Mouse (Mus musculus): ENCODE data around the gene Isg20l2. TPM values are rescaled to one million over a fixed set of nuclear protein-coding genes. Genes with fewer than 3 reads are reported as not detected.
"Not testable (repeated sequence)": the region's sequence is repeated elsewhere in the genome, so short reads cannot be mapped to it uniquely, and the experiment has no call there.

Isg20l2 gene
- polyA plus RNA-seq, 1 experiment from 2014 or later, result 13.2 TPM

DNA sequence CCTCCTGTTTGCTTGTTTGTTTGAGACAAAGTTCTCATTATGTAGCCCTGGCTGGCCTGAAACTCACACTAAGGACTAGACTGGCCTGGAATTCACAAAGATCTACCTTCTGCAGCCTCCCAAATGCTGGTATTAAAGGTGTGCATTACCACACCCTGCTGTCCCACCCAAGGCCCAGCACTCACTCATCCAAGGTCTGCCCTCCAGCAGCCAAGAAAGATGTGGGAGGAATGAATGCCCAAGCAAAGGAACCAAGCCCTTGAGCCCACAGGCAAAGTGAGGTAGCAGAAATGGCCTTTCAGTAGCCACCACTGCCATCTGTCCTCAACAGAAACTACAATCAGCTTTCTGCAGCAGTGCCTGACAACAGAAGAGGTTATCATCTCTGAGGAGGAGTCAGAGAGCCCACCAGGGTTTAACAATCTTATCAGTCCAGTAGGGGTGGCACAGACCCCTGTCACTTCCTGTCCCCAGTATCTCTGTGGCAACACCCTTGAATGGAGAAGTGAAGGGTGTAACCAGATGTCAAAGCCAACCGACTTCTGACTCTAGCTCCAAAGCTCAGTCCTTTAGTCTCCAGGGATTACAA lies 29.0 kb upstream of the Isg20l2 start:
- peak; percentile 63 for DNase-seq
- Histone ChIP-seq H3K4me2 (ENCODE audit: low read depth, low read length) (peak overlapping the region; percentile 63), H3K36me3 (replicated peaks; ENCODE audit: insufficient read depth, low read length) (no peaks in the 10 kb centered on the region), H3K9me3 (ENCODE audit: low read length) (no peaks in the 10 kb centered on the region), H3K4me1 (ENCODE audit: insufficient read depth) (peaks cover 16% of the 10 kb centered on the region), H3K27me3 (ENCODE audit: insufficient read depth, low read length) (no peaks in the 10 kb centered on the region), H3K9ac (replicated peaks) (peak overlapping the region; percentile 50), H3K4me3 (ENCODE audit: low read depth, low read length) (peak overlapping the region; percentile 7; the same call in 1 of the 2 replicates), H3K27ac (ENCODE audit: low read depth) (peak overlapping the region; percentile 93)
- 17% methylated on average over 1 of the region's 1 CpGs for WGBS (ENCODE audit: insufficient replicate concordance)
- TF ChIP-seq EP300 (IDR thresholded peaks at IDR 0.05; ENCODE audit: low read depth), result peak; percentile 99
- no peak for TF ChIP-seq CTCF (IDR thresholded peaks at IDR 0.05; ENCODE audit: low read depth)
- ATAC-seq, result peak; percentile 59

DNA sequence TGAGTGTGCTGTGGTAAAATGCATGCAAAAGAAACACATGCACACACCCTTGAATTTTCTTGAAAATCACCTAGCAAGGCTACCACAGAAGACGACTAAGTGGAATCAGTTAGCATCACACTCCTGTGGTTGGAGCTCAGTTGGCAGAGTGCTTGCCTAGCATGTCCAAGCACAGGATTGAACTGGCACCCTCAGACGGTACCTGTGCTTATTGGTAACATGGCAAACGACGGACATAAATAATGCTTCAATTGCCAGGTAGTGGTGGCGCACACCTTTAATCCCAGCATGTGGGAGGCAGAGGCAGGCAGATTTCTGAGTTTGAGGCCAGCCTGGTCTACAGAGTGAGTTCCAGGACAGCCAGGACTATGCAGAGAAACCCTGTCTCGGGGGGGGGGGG lies 28.2 kb upstream of the Isg20l2 start:
- 57% methylated on average over 5 of the region's 6 CpGs for WGBS (ENCODE audit: insufficient replicate concordance)
- Histone ChIP-seq H3K4me2 (ENCODE audit: low read depth, low read length) (peak overlapping the region; percentile 63), H3K9ac (replicated peaks) (0 out of 2 replicates have a peak overlapping the region, but pooled peaks have one; percentile 50), H3K27ac (ENCODE audit: low read depth) (peak overlapping the region; percentile 93), H3K4me1 (ENCODE audit: insufficient read depth) (peaks cover 16% of the 10 kb centered on the region)
- not testable (repeated sequence) for H3K4me3 ChIP-seq (ENCODE audit: low read depth, low read length); ATAC-seq; H3K27me3 ChIP-seq (ENCODE audit: insufficient read depth, low read length); DNase-seq; H3K36me3 ChIP-seq (replicated peaks; ENCODE audit: insufficient read depth, low read length); H3K9me3 ChIP-seq (ENCODE audit: low read length)

DNA sequence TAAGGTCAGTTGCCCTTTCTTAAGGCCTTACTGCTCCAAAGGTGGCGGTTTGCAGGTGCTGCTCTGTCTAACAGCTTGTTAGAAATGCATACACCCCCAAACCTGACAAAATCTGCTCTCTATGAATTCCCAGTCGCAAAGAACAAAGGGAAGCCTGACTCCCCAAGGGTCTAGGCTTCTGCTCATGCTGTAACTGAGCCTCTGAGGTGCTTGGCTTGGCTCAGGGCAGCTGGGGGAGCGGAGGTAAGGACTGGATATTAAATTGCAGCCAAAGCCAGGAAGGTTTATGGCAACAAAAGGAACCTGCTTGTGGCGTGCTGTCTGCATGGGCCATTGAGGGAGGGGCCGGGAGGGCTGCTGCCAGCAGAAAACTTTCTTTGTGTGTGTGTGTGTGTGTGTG lies 26.3 kb upstream of the Isg20l2 start:
- Histone ChIP-seq H3K4me1 (ENCODE audit: insufficient read depth) (peaks cover 27% of the 10 kb centered on the region), H3K9ac (replicated peaks) (no peak overlapping the region), H3K27me3 (ENCODE audit: insufficient read depth, low read length) (no peaks in the 10 kb centered on the region), H3K9me3 (ENCODE audit: low read length) (no peaks in the 10 kb centered on the region), H3K27ac (ENCODE audit: low read depth) (peak overlapping the region; percentile 57; the same call in 1 of the 2 replicates), H3K4me3 (ENCODE audit: low read depth, low read length) (no peak overlapping the region), H3K4me2 (ENCODE audit: low read depth, low read length) (no peak overlapping the region), H3K36me3 (replicated peaks; ENCODE audit: insufficient read depth, low read length) (no peaks in the 10 kb centered on the region)
- 70% methylated on average over 5 of the region's 5 CpGs for WGBS (ENCODE audit: insufficient replicate concordance)
- no peak for TF ChIP-seq CTCF (IDR thresholded peaks at IDR 0.05; ENCODE audit: low read depth)
- TF ChIP-seq EP300 (IDR thresholded peaks at IDR 0.05; ENCODE audit: low read depth), result no peak
- DNase-seq, result no peak
- no peak for ATAC-seq

DNA sequence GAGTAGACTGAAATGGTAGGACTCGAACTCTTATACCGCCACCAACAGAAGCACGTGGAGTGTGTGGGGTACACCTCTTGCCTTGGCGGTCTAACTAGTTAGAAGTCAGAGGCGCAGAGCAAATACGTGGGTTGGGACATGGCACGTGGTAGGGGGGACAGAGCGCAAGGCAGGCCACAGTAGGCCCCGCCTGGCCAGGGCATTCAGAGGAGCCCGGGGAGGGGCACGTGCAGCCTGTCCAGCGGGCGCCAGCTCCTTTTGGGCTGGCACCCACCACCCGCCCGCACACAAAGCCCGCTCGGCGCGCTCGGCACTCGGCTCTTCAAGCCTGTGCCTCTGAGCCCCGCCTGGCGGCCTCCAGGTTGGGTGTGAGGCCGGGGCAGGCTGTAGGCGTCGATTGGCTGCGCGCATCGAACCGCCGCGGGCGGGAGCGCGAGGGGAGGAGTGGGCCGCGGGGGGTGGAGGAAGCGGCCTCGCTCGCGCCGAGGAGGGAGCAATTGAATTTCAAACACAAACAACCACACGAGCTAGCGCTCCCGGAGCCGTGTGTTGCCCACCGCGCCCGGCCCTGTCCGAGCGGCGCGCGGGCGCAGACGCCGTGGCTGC lies 24.1 kb upstream of the Isg20l2 start, which contains the start of gene Hdgf:
Gene Hdgf, plus strand, starts transcription at position 442 of the 606 bp plus-strand sequence.
- Histone ChIP-seq H3K4me3 (ENCODE audit: low read depth, low read length) (peak within 1 kb of the TSS; percentile 94), H3K27ac (ENCODE audit: low read depth) (peak within 1 kb of the TSS; percentile 87), H3K4me2 (ENCODE audit: low read depth, low read length) (peak within 1 kb of the TSS; percentile 87), H3K4me1 (ENCODE audit: insufficient read depth) (peaks cover 45% of the 10 kb centered on the region), H3K36me3 (replicated peaks; ENCODE audit: insufficient read depth, low read length) (no peaks in the 10 kb centered on the region; the same call in 1 of the 2 replicates), H3K27me3 (ENCODE audit: insufficient read depth, low read length) (no peaks in the 10 kb centered on the region), H3K9ac (replicated peaks) (peak within 1 kb of the TSS; percentile 98), H3K9me3 (ENCODE audit: low read length) (no peaks in the 10 kb centered on the region)
- ATAC-seq (peak; percentile 87), DNase-seq (peak; percentile 96)
- WGBS (ENCODE audit: insufficient replicate concordance), result 1% methylated on average over 37 of the region's 57 CpGs
- no peak; the same call in 1 of the 2 replicates for TF ChIP-seq EP300 (IDR thresholded peaks at IDR 0.05; ENCODE audit: low read depth)
- peak; percentile 52 for TF ChIP-seq CTCF (IDR thresholded peaks at IDR 0.05; ENCODE audit: low read depth)

DNA sequence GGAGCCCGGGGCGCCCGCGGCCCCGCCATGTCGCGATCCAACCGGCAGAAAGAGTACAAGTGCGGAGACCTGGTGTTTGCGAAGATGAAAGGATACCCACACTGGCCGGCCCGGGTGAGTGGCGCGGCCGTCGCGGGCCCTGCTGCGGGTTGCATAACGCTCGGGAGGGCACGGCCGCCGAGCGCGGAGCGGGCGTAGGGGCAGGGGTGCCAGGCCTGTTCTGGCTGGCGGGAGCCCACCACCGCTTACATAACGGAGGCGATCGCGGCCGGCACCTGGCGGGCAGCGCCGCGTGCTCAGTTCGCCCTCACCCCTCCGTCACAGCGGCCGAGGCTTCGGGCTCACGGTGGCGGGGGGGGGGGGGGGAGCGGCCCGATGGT lies 23.5 kb upstream of the Isg20l2 start:
- Histone ChIP-seq H3K27ac (ENCODE audit: low read depth) (peak overlapping the region; percentile 87), H3K4me1 (ENCODE audit: insufficient read depth) (peaks cover 45% of the 10 kb centered on the region), H3K4me2 (ENCODE audit: low read depth, low read length) (peak overlapping the region; percentile 87), H3K4me3 (ENCODE audit: low read depth, low read length) (peak overlapping the region; percentile 94), H3K9me3 (ENCODE audit: low read length) (no peaks in the 10 kb centered on the region), H3K27me3 (ENCODE audit: insufficient read depth, low read length) (no peaks in the 10 kb centered on the region), H3K9ac (replicated peaks) (peak overlapping the region; percentile 98), H3K36me3 (replicated peaks; ENCODE audit: insufficient read depth, low read length) (no peaks in the 10 kb centered on the region; the same call in 1 of the 2 replicates)
- ATAC-seq (peak; percentile 11), DNase-seq (peak; percentile 68)
- WGBS (ENCODE audit: insufficient replicate concordance), result under 1% methylated on average over 33 of the region's 47 CpGs
- no peak for TF ChIP-seq EP300 (IDR thresholded peaks at IDR 0.05; ENCODE audit: low read depth)
- TF ChIP-seq CTCF (IDR thresholded peaks at IDR 0.05; ENCODE audit: low read depth), result no peak

DNA sequence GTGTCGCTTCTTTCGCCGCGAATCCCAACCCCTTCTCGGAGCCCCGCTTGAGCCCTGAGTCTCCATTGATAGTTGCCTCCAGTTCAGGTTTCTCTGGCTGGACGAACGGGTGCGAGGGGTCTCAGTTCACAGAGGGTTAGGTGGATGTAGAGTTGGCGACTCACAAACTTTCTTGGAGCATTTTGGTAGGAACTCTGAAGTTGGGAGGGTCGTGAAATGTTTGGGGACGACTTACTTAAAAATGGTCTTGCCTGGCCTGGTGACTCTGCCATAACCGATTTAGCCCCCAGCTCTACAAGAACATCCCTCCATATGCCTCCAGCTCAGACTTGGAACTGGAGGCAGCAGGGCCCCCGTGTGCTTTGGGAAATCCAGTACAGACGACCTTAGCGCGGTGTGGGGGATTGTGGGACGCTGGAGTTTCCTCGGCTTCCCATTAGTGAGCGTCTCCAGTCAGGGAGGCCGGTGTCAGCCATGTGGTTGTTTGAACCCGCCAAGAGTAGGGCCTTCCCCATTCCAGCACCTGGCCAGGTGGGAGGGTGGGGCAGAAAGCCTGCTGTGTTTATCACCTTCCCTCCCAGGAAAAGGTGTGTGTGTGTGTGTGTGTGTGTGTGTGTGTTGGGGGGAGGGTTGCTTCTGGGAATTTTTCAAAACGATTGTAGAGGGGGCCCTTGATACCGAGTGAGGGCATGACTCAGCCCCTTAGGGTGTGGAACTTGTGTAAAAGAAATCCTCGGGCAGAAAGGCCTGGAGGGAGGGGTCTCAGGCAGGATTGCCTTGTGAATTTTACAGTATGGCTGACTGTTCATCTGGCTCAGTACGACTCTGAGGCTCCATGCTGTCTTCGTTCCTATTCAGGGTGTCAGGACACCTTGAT lies 22.9 kb upstream of the Isg20l2 start:
- Histone ChIP-seq H3K36me3 (replicated peaks; ENCODE audit: insufficient read depth, low read length) (no peaks in the 10 kb centered on the region; the same call in 1 of the 2 replicates), H3K9me3 (ENCODE audit: low read length) (no peaks in the 10 kb centered on the region), H3K27me3 (ENCODE audit: insufficient read depth, low read length) (no peaks in the 10 kb centered on the region), H3K27ac (ENCODE audit: low read depth) (peak overlapping the region; percentile 87), H3K4me2 (ENCODE audit: low read depth, low read length) (peak overlapping the region; percentile 87), H3K4me3 (ENCODE audit: low read depth, low read length) (peak overlapping the region; percentile 94), H3K4me1 (ENCODE audit: insufficient read depth) (peaks cover 45% of the 10 kb centered on the region), H3K9ac (replicated peaks) (peak overlapping the region; percentile 98)
- WGBS (ENCODE audit: insufficient replicate concordance), result under 1% methylated on average over 27 of the region's 27 CpGs
- ATAC-seq (no peak), DNase-seq (peak; percentile 58)
- TF ChIP-seq EP300 (IDR thresholded peaks at IDR 0.05; ENCODE audit: low read depth) (no peak), CTCF (IDR thresholded peaks at IDR 0.05; ENCODE audit: low read depth) (no peak)

All from liver, postnatal 0 days (tissue).